Mouse (Mus musculus): ENCODE measurements at regions not wholly inside any gene's neighbourhood (a gene's known extent, or its start where the extent isn't known, plus 50 kb on each side); places are given as distances from the start of the nearest gene placed in this dataset.
A peak's percentile ranks its signal among the peaks of the same experiment; 100 is the strongest.

- no peak for DNase-seq
These were observed 146.5 kb downstream of the Slc39a8 start for GRCm38 (mm10) chr3:135971611-135972010.

- DNase-seq, result no peak
These were observed 147.3 kb downstream of the Slc39a8 start for GRCm38 (mm10) chr3:135972413-135972812.

GRCm38 (mm10) chr3:135973243-135973642, 148.2 kb downstream of the Slc39a8 start:
- DNase-seq, result no peak

GRCm38 (mm10) chr3:135973842-135974241, 148.8 kb downstream of the Slc39a8 start:
- no peak for DNase-seq

GRCm38 (mm10) chr3:135974769-135975168, 149.7 kb downstream of the Slc39a8 start:
- DNase-seq, result no peak

- no peak for DNase-seq
These were observed 162.1 kb downstream of the Slc39a8 start for GRCm38 (mm10) chr3:135987171-135987570.

GRCm38 (mm10) chr3:135989281-135989680, 164.2 kb downstream of the Slc39a8 start:
- DNase-seq, result no peak

GRCm38 (mm10) chr3:135990338-135990737, 165.3 kb downstream of the Slc39a8 start:
- DNase-seq, result no peak

- peak in 1 of 2 experiments; percentile 22 for DNase-seq
These were observed 165.9 kb downstream of the Slc39a8 start for GRCm38 (mm10) chr3:135990814-135991454.

- no peak for DNase-seq
These were observed 175.6 kb downstream of the Slc39a8 start for GRCm38 (mm10) chr3:136000592-136001160.

Measured in cerebellum, postnatal 14 days (tissue).